Mouse (Mus musculus): ENCODE measurements at regions not wholly inside any gene's neighbourhood (a gene's known extent, or its start where the extent isn't known, plus 50 kb on each side); places are given as distances from the start of the nearest gene placed in this dataset.

DNA sequence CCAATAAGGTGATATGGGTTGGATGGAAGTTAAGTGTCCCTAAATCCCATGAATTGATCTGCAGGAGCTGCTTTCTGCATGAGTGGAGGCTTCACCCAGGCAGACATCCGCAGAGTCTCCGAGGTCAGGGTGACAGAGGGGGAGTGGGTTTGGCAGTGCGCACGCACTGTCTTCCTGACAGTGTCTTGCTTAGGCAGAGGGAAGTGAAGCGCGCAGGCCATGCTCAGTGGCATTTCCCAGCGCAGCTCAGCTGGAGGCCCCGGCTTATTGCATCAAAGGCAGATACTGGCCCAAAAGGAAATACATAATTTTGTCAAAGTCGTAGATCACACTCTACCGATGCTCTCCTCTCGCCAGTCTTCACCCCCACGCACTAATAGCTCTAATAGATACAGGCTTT, 252.7 kb upstream of the Dnajc24 start:
- DNase-seq (ENCODE audit: low spot score in 2 of 2): no peak

DNA sequence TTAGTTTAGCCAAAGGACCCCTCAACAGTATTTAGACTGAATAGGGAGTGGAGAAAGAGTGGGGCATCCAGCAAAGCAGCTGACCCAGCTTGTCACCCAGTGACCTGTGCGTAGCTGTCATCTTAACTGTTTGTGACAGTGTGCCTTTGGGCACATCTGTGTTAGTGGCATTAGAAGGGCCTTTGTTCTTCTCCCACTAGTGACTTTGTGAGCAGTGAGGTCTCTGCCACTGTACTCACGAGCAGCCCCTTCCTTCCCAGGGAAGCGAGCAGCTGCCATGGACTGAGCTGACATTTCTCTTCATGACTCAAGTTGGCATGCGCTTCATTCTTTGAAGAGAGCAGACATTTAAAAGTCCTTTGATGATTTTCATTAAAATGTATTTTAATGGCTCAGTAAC, 231.0 kb upstream of the Dnajc24 start:
- DNase-seq (ENCODE audit: low spot score in 2 of 2): no peak

DNA sequence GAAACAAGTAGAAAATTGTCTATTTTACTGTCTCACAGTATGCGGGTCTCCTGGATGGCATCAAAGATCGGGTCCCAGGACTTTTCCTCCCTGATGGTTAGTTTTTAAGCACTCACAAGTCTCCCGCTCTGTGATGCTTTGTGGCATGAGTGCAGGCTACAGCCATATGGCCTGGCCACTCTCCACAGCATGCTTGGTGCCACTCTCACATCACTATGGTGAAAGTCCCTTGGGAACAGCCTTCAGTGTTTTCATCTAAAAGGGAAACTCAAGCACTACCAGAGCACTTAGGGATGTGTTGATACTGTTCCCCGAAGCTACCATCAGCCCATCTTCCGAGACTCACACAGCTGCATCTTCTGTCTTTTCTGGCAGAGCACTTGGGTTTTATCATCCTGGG, 227.8 kb upstream of the Dnajc24 start:
- DNase-seq (ENCODE audit: low spot score in 2 of 2): no peak

DNA sequence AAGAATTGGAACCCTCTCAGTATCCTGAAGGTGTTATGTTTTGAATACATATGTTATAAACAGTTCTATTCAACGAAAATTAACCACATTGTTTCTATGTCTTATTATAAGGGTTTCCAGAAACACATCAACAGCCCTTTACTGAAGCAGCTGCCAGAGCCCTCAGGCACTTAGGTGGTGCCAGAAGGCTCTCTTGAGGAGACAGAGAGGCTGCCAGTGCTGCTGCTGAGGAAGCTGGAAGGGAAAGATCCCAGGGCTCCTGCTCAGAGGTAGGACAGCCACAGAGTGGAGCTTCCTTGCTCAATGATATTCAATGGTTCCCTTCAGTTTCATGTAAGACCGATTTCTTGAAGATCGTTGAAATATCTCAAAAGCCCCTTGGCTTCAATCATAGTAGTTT, 226.7 kb upstream of the Dnajc24 start:
- DNase-seq (ENCODE audit: low spot score in 2 of 2): no peak

DNA sequence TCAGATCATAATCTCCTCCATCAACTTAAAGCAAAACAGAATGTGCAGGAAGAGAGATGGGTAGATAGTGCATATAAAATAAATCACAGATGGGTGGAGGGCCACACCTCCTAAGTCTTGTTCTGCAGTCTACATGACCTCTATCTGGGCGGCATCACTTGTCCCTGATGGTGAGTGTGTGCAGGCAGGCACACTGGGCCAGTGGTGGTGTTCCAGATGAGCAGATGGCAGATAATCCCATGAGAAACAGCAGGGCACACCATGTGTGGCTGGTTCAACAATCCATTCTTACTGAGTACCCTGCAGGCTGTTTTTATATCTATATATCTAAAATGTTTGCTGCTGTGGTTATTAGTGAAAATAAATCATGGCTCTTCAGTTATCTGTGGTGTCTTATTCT, 224.9 kb upstream of the Dnajc24 start:
- DNase-seq (ENCODE audit: low spot score in 2 of 2): no peak

DNA sequence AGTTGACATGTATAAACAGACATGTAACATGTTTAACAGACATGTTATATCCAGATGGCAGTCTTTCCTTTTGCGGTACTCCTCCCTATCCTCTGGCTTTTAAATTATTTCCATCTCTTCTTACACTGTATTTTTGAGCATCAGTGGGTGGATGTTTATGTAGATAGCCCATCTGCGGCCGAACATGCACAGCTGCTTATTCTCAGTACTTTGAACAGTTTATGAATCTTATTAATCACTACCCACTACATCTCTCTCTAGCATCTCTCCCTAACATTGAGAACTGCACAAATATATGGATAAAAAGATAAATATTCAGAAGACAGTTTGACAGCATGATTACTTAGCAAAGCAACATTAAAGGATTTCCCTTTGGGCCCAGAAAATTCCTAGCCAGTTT, 212.8 kb upstream of the Dnajc24 start:
- no peak for DNase-seq (ENCODE audit: low spot score in 2 of 2)

DNA sequence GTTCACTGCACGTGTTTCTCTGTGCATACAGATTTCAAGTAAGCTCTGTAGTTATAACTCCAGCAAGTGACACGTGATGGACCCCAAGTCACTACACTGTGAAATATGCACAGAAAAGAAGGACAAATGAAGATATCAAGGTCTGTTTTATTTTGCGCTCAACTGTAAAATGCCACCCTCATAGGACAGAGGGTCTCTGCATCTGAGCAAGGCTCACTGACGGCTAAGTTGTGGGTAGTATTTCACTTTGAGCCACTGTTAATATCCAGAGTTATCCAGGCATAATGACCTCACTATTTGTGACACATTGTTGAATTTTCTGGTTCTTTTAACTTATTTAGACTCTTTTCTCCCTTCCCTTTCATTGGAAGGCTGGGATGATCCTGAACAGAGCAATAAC, 210.4 kb upstream of the Dnajc24 start:
- DNase-seq (ENCODE audit: low spot score in 2 of 2): no peak

DNA sequence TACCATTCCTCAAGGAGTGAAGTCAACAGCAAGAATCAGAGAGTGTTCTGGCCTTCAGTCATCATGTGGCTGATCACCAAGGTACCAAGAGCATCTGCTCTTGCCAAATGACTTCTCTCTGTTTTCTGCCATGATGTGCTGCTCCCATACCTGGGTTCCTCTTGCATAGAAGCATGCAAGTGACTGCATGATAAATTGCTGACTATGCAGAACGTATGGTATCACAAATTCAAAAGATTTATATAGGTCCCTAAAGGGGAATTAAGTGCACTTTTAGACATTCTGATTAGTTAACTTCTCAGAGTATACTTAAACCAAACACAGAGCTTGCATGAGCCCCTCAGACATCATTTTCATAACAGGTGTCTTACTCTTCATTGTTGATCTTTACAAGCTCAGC, 207.4 kb upstream of the Dnajc24 start:
- no peak for DNase-seq (ENCODE audit: low spot score in 2 of 2)

DNA sequence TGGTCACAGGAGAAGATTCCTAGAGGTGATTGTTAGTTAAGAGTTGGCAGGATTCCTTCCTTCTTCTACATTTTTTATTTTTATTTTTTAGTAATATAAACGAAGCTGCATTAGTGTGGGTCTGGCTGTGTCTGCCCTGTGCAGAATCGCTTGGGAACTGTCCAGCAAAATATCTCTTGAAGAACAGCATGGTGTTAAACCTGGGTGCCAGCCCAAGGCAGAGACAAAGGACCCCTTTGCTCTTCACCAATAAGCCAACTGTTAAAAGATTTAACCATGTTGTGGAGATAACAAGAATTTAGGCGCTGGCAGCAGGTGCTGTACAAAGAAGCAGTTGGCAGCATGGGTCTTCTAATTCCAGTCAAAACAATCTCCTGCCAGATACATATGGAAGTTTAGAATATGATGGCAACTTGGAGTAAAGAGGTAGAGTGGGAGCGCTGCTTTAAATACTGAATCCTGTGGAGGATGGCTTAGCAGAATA, 205.5 kb upstream of the Dnajc24 start:
- no peak for DNase-seq (ENCODE audit: low spot score in 2 of 2)

DNA sequence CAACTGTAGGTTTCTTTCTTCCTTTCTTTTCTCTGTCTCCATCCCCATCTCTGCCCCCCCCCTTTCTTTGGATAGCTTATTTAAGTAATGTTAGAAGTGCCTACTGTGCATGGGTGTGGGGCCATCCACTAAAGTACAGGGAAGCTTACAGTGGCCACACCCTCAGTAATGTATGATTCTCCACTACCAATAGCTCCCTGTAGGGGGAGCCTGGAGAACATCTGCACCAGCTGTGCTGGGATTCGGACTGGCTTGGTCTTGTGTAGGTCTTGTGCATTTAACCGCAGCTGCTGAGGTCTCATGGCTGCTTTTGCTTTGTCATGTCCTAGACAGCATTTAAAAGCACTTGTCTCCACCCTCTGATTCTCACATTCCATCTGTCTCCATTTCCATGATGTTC, 196.8 kb upstream of the Dnajc24 start:
- no peak for DNase-seq (ENCODE audit: low spot score in 2 of 2)

DNA sequence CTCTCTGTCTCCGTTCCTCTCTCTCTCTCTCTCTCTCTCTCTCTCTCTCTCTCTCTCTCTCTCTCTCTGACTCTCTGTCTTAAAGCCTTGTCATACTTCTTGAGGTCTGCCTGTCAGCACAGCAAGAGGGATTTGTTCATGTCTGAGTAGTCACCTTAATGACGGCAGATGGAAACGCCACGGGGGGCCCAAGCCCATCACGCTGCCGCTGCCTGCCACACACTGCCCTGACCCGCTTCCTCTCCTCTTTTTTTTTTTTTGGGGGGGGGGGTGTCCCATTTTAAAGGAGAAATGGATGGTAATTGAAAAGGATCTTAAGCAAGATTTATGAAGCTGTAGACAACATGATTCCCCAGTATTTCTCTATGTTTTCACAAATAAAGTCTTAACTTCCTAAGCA, 191.8 kb upstream of the Dnajc24 start:
- DNase-seq (ENCODE audit: low spot score in 2 of 2): no peak

DNA sequence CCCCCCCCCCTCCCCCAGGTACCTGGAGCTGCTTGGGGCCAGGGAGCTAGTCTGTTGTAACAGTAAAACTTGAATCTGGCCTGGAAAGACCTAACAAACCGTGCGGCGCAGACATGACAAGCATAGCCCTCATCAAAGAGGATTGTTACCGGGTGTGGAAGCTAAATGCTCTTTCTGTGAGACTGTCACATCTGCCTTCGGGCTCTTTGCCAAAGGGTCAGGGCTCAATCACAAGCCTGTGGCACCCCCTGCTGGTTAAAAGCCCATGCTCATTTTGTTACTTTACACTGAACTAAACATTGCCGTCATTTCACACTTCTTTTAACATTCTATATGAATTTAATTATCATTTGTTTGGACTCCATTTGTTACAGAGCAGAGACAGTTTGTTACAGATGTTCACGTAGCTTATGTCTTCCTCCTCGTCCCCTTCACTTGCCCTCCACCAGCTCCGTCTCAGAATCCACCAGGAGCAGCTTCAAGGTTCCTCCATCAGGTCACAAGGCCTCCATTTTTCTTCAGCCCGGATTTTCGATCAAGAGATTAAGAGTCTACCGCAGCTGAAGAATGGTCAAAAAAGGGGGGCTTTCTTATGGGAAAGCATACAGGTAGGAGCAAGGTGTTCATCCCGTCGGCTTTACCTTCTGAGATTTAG, 191.1 kb upstream of the Dnajc24 start:
- peak; percentile 74 to 75 for DNase-seq (ENCODE audit: low spot score in 2 of 2)

DNA sequence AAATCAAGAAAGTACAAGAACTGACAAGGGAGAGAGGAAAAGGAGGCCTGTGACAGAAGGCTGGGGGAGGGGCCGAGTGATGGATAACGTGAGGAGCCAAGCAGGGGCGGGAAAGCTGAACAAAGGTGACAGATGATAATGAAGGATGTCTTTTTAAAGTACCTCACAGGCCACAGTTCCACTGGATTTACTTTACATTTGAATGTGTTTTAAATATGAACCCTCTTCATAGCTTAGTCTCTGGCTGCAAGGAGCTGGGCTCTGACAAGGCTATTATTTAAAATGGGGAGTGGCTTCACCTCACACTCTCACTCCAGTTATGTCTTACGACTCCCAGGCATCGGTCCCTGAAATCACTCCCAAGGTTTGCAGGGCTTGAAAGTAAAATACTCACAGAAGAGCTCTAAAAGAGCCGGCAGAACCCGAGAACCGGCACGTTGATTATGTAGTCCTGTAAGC, 190.6 kb upstream of the Dnajc24 start:
- DNase-seq (ENCODE audit: low spot score in 2 of 2): no peak

DNA sequence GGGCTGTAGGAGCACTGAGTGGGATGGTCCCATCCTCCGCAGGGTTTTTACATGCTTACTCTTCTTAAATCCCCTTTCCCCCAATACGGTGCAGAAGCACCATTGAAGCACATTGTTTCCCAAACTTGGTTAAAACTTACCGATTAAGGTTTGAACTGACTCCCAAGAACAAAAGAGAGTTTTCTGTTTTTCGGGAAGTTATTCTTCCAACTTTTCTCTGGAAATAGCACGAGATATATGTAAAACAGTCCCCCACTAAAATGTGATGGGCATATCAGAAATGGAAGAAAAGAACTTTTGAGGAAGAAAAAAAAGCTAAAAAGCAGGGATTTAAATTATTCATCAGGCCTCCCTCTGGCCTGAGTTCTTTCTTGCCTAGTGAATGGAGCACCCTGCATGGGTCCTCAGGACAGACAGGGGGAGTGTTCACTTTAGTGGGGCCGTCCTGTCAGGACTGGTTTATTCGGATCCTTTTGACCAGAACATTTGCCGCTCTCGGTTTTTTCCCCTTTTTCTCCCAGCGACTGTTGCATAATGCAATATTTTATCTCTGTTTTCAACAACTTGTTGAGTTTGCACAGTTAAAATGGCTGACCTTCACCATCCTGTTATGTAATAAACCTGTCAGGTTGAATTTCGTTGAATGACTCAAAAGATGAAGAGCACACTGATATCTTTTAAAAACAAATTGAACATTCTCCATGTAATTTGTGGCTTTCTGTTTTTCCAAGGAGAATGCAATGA, 187.4 kb upstream of the Dnajc24 start:
- DNase-seq (ENCODE audit: low spot score in 2 of 2): no peak

DNA sequence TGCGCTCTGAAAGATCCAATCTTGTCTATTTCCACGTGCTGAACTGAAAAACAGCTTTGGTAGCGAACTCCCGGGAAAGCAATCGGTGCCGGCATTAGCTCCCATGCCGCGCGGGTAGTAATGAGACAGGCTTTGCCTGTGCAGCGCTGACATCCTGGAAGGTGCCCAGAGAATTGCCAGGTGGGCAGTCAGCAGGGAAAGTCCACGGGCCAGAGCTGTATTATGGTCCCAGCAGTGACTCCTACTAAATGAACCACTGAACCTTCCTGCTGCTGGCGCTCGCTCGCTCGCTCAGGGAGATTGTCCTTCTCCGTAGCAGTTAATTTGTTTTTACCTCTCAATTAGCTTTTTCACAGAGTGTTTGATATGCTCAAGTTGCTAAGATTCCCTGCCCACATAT, 180.3 kb upstream of the Dnajc24 start:
- DNase-seq (ENCODE audit: low spot score in 2 of 2): no peak

DNA sequence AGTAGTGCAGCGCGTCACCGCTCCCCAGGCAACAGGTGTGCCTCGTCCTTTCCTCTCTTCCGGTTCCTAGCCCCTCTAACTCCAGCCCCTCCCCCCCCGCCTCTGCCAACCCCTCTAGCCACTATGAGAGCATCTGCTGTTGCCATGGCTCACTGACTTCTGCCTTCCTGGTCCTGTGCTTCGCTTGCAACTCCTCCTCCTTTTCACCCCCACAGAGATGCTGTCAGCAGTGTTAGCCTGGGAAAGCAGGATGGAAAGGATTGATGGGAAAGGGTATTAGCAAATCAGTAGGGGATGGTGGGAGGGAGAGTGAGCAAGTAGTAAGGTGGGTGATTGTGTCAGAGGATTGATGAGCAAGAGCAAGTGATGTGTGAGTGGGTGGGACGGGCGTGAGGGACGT, 178.7 kb upstream of the Dnajc24 start:
- no peak for DNase-seq (ENCODE audit: low spot score in 2 of 2)

DNA sequence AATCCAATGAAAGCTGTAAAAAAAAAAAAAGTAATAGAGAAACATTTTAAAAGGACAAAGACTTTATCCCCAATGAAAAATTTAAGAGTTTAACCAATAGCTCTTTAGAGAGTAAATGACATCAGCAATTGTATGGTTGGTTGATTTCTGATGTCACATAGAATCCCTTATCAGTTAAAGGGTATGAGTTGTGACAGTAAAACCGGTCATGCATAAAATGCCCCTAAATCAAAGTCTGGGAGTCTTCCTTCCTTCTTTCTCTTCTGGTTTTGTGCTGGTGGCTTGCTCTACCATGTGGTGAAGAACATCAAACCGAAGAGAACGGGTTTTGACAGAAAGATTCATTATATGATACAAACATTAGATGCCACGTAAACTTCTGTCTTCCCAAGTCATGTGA, 159.3 kb upstream of the Dnajc24 start:
- DNase-seq (ENCODE audit: low spot score in 2 of 2): no peak

DNA sequence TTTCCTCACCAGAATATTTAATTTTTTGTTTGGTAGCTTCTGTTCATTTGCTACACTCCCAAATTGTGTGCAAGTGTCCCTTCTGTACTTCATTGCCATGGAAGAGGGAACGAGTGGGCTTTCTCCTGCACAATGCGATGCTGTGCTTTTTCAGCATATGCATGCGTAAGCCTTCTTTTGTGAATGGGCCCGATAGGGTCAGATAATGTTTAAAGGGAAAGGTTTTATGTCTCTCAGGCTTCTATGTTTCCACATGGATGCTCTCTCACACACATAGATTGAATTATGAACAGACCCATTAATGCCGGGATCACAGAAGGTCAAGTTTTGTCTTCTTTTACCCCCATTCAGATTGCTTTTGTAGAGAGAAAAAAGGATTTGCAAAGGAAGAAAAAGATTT, 158.5 kb upstream of the Dnajc24 start:
- DNase-seq (ENCODE audit: low spot score in 2 of 2): no peak

DNA sequence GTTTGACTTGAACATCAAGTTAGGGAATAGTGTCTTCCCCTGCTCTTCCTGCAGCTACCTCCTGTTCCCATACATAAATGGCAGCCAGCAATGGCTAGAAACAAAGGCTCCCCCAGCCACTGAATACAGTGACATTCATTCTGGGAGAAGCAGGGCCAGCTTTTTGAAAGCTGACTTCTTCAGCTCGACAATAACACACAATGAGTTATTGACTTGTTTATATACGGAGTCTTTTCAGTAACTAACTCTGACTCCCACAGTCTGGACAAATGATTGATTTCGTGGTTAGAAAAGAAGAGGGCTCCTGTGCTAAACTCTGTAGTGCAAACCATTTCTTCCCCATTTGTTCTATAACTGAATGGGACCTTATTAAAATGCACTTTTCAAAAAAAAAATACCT, 146.4 kb upstream of the Dnajc24 start:
- DNase-seq (ENCODE audit: low spot score in 2 of 2): no peak

DNA sequence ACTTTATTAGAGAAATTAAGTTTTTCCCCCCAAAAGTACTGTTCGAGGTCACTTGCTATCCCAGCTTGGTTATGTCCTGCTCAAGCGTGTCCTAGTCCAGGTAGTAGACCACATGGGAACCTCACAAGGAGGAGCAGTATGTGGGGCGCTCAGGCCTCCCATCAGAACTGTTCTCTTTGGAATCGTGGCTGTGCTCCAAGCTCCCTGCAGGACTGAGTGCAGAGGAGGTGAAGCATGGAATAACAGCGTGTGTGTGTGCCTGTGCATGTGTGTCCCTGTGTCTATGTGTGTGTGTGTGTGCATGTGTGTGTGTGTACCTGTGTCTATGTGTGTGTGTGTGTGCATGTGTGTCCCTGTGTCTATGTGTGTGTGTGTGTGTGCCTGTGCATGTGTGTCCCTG, 137.6 kb upstream of the Dnajc24 start:
- DNase-seq (ENCODE audit: low spot score in 2 of 2): no peak

DNA sequence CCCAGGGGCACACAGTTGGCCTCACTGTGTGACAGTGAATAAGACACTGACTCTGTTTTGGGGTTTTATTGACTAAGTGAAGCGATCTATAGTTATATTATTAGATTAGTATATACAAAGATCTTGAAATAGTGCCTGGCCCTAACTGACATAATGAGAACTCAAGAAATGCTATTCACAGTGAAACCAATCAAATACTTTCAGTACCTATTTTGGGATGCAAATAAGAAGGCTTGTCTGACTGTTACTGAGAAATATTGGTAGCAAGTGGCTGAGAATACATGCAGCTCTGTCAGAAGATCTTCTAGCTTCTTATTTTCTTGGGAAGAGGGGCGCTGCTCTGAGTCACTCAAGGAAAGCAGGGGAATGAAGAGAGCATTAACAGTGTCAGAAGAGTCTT, 97.7 kb upstream of the Dnajc24 start:
- no peak for DNase-seq (ENCODE audit: low spot score in 2 of 2)

DNA sequence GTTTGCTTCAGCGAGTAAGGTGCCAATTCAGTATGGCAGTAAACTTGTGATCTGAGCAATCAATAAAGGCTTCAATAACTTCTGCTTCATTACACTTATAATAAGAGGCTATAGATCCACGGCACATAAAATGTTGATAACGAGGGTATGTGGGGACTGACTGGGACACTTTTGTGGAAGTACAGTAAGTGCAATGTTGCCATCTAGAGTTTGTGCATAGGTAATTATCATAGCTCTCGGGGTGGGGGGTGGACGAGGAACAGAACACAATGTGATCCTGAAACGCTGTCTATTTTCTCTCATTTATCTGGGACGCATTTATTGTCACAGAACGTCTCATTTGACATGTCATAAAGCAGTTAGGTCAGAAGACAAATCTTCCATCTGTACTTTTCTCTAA, 82.8 kb upstream of the Dnajc24 start:
- DNase-seq (ENCODE audit: low spot score in 2 of 2): no peak

Measured in frontal cortex, postnatal 25 days (tissue).